Mouse (Mus musculus) gastrocnemius, postnatal 36 days (tissue): ENCODE results near the gene Zfp618. TPM values are rescaled to one million over a fixed set of nuclear protein-coding genes. Genes with fewer than 3 reads are reported as not detected.

Source experiments
- DNase-seq, 2 experiments: peaks; one replicate each; pipeline ENCODE4 v3.0.0; 2022
- intact Hi-C: fragments of 180-260 bp; cut with DNase I; formaldehyde crosslinking; loops from one replicate; pipeline ENCODE4 v1.15.1; 2025
- total RNA-seq, 2 experiments: library from RNA; stranded (reverse); gene quantifications; 2 replicates each; pipeline ENCODE4 v1.2.3; 2021

Zfp618 gene
- total RNA-seq, 2 experiments from 2014 or later: 0.27 to 0.31 TPM

GRCm38 (mm10) chr4:63026286-63026685 lies 60.9 kb downstream of the Zfp618 start:
- DNase-seq: no peak
- intact Hi-C loops: no loop called here

GRCm38 (mm10) chr4:63027451-63027850 lies 62.1 kb downstream of the Zfp618 start:
- intact Hi-C loops: no loop called here
- no peak for DNase-seq

DNA sequence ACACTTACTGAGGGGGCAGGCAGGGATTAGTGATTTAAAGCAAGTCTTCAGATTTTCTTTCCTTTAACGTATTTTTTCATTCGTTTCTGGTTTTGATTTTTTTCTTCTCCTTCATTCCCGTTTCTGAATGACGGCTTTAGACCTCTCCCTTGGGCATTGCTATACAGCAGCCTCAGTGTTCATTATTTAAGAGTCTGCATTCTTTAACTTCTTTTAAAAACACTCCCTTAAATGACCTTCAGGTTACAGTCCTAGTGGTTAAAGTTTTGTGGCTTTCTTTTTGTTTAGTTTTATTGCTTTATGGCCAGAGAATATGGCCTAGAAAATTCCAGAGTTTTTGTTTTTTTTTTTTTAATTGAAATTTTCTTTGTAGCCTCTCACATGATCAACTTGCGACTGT lies 64.8 kb downstream of the Zfp618 start:
- no peak for DNase-seq
- intact Hi-C loops: no loop called here

- intact Hi-C loops: no loop called here
- no peak for DNase-seq
Measured at GRCm38 (mm10) chr4:63031240-63031639, 65.9 kb downstream of the Zfp618 start.

GRCm38 (mm10) chr4:63032581-63033006 lies 67.2 kb downstream of the Zfp618 start:
- DNase-seq: no peak
- intact Hi-C loops: no loop called here

DNA sequence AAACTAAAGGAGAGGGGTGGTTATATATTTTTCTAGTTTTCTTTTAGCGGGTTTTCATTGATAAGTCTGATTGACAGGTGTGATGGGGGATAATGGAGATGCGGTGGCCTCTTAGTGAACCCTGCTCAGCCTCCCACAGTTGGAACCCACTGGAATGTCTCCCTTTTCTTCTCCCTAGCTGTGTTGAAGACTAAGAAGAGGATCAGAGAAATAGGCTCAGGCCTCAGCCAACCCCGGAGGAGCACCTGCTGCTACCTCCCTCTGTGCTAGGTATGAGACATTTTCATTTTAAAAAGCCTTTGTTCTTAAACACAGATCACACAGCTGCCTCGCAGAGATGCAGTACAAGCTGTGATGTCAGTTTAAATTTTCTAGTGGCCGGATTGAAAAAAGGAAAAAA lies 68.4 kb downstream of the Zfp618 start:
- no peak for DNase-seq
- intact Hi-C loops: no loop called here

DNA sequence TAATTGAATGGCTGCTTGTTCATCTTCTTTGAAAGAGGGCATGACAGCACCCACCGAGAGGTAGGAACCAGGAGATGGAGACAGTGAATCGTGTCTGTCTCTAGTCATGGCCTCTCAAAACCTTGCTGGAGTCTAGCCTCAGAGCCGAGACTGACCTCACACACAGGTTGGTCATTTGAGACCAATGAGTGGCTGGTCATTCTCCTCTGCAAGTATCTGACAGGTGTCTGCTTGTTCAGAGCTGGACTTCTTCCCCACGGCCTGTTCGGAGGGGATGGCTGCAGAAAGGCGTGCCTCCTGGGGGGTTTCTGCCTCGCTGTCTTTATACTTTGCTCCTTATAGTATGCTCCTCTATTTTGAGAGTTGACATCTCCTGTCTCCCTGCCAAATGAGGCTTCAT lies 70.6 kb downstream of the Zfp618 start:
- DNase-seq: no peak
- intact Hi-C loops: no loop called here

DNA sequence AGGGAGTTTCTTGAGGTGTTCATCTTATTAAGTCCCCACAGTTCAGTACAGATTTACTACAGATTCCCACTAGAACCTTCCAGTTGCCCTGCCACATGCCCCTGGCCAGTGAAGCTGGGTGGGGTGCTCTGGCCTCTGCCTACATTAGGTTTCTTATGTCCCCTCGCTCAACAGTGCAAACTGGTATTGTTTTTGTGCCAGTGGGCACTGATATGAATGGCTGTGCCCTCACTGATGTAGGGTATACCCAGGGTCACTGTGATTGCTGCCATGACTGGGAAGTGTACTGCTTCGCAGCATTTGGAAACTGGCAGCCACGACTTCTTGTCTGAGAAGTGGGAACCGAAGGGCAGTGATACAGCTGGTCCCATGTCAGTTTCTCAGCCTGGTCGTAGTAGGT lies 71.4 kb downstream of the Zfp618 start:
- intact Hi-C loops: no loop called here
- DNase-seq: no peak

GRCm38 (mm10) chr4:63037555-63037954 lies 72.2 kb downstream of the Zfp618 start:
- no peak for DNase-seq

GRCm38 (mm10) chr4:63038265-63038664 lies 72.9 kb downstream of the Zfp618 start:
- intact Hi-C loops: no loop called here
- DNase-seq: no peak

More at GRCm38 (mm10) chr4:63037555-63037954, 72.2 kb downstream of the Zfp618 start:
- intact Hi-C loops: no loop called here

DNA sequence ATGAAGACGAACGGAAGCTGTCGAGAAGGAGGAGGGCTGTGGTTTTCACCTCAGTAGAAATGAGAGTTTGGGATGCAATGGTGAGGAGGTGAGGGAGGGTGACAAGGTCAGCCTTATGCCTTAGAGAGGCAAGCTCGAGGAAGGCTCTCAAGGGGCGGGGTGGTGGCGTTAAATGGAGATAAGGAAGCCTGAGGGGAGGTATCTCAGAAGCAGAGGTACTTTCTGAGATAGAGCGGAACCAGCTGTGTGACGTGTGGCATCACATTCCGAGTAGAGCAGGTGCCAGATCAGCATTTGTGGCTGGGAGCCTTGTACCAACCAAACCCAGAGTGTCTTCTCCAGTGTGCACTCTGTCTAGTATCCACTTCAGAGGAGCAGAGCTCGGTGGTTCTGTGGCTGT lies 73.6 kb downstream of the Zfp618 start:
- intact Hi-C loops: no loop called here
- no peak for DNase-seq

- intact Hi-C loops: no loop called here
- DNase-seq: no peak
Measured at GRCm38 (mm10) chr4:63048606-63049005, 83.2 kb downstream of the Zfp618 start.

GRCm38 (mm10) chr4:63049596-63050318 lies 84.4 kb downstream of the Zfp618 start:
- DNase-seq: no peak
- intact Hi-C loops: no loop called here

DNA sequence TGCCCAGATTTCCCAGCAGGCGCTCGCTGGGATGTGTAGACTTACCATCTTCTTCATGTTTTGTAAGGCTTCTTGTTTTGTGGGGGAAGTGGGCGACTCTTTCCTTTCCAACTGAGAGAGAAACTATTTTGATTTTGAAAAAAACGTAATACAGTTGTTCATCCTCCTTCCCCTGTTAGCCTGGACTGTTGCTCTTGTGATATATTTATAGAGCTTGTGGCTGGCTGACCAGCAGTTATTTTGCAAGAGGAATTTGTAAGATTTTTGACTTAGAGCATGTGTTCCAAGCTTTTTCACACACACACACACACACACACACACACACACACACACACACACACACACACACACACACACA lies 84.9 kb downstream of the Zfp618 start:
- intact Hi-C loops: no loop called here
- DNase-seq: no peak

DNA sequence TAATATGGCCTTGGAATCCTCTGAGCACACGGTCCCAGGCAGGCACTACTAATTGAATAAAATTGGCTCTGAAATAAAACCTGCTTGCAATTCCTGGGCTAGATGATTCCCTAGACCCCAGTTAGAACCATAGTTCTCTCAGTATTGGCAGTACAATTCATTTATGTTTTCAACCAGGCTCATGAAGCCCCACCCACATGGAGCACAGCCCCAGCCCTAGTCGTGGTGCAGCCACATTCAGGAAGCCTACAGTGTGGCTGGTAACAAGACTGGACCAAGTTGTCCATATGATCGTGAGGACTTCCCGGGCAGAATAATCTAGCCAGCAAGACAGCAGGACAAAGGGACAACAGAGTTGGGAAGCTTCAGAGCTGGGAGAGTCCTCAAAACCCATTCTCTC lies 85.6 kb downstream of the Zfp618 start:
- intact Hi-C loops: no loop called here
- DNase-seq: no peak

GRCm38 (mm10) chr4:63051940-63052661 lies 86.7 kb downstream of the Zfp618 start:
- no peak for DNase-seq
- intact Hi-C loops: no loop called here

DNA sequence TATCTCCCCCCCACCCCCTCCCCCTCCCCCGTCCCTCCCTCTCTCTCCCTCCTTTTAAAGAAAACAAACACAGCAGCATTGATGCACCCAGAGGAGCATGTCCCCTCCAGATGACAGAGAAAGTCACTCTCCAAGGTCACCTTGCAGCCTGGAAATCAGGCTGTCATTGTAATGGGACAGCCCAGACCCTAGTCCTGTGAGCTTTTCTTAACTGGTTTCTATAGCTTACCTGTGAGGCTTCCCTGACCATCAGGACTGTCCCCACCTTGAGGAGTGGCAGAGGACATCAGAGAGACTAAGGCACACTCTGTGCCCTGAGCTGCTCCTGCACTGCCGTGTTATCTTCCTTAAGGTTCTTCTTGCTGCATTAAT lies 87.3 kb downstream of the Zfp618 start:
- intact Hi-C loops: no loop called here

GRCm38 (mm10) chr4:63055216-63055745 lies 89.9 kb downstream of the Zfp618 start:
- no peak for DNase-seq
- intact Hi-C loops: no loop called here

More for the DNA sequence above, 87.3 kb downstream of the Zfp618 start:
- no peak for DNase-seq

DNA sequence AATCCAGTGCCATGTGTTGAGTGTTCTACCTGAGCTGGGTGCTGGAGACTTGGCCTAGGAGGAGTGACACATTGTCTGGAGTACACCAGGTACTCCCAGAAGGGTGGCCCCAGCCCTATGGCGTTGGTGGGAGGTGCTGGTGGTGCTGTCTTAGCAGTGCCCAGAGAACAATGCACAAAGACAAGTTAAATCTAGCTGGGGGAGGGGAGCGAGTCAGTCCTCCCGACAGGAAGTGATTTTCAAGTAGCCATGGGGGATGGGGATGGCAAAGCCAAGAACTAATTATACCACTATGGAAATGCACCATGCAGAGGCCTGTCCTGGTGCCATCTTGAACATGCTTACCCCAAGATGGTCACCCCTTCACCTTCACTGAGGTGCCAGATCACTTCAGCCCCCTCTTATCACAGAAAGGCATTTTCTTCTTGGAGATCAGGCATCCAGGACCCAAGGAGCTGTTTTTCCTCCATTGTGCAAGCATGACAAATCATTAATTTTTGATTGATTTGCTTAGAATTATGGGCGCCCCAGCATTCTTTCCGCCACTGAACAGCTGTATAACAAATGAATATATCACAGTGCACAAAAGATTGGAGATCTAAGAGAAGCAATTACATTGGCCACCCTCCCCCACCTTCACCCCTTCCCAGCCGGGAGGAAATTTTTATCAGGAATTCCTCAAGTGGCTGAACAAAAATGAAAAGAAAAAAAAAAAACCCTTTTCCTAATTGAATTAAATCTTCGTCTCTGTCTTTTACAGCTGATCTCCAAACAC lies 91.5 kb downstream of the Zfp618 start:
- intact Hi-C loops: no loop called here
- no peak for DNase-seq

DNA sequence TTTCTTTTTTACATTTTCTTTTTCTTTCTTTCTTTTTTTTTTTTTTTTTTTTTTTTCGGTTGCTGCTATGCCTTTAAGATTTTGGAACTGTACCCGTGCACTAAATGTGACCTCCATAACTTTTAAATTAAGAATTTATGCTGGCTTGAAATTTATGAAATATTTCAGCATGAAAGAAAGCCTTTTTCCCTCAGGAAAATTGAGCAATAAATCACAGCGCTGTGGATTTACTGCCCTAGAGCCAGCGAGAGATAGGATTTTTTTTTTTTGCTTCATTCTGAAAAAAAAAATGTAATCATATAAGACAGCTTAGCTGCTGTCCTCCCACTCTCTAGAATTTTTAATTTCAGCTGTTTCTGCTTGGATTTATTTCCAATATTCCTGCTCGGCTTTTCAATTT lies 92.2 kb downstream of the Zfp618 start:
- no peak for DNase-seq
- intact Hi-C loops: no loop called here

- no peak for DNase-seq
- intact Hi-C loops: no loop called here
Measured at GRCm38 (mm10) chr4:63058686-63059085, 93.3 kb downstream of the Zfp618 start.
